Mouse (Mus musculus) CH12.LX (cell line): ENCODE data around the gene Wfdc17.

Source experiments
- CTCF ChIP-seq, 2 experiments: IDR thresholded peaks in 1 of 2; conservative IDR thresholded peaks in 1 of 2; 2 replicates each; pipeline ENCODE4 v1.5.1; 2011 to 2012; ENCODE audit warnings: low read depth in 2 of 2, low read length in 2 of 2, improper control_type of control experiment in 1 of 2, inconsistent platforms in 1 of 2, mild to moderate bottlenecking in 1 of 2, moderate library complexity in 1 of 2
- MAX ChIP-seq: IDR thresholded peaks from 2 replicates; pipeline ENCODE4 v1.6.1; 2011; ENCODE audit warnings: low read length, improper control_type of control experiment

- no peak for TF ChIP-seq CTCF (conservative IDR thresholded peaks at IDR 0.05 in 1 of 2, IDR thresholded peaks at IDR 0.05 in 1 of 2; ENCODE audit: low read depth in 2 of 2, low read length in 2 of 2)
- no peak for TF ChIP-seq MAX
Observed at GRCm38 (mm10) chr11:83740443-83740991, 36.7 kb downstream of the Wfdc17 start.
